Mouse (Mus musculus) limb, embryonic 11.5 days (tissue): ENCODE data around the gene Ctdnep1. TPM values are rescaled to one million over a fixed set of nuclear protein-coding genes. Genes with fewer than 3 reads are reported as not detected.
A peak's percentile ranks its signal among the peaks of the same experiment; 100 is the strongest.

Experiments used
- ATAC-seq: fragments of 200-750 bp; cut with Nextera tagmentation; 2 replicates; pipeline ENCODE4 v1.8.0; 2017; ENCODE audit warnings: low read depth; ENCODE audit not compliant: insufficient number of reproducible peaks, low FRiP score, low TSS enrichment
- DNase-seq: peaks from one replicate; pipeline ENCODE4 v3.0.0-alpha.2; 2015; ENCODE audit warnings: low spot score
- H3K27ac ChIP-seq: fragments of 300-500 bp; sonication (generic); replicated peaks from 2 replicates; pipeline ENCODE4 v1.5.1; 2014; ENCODE audit warnings: low read depth, mild to moderate bottlenecking, low read length
- H3K27me3 ChIP-seq: fragments of 300-500 bp; sonication (generic); 2 replicates; pipeline ENCODE4 v1.6.1; 2014; ENCODE audit warnings: mild to moderate bottlenecking, low read length, mixed read lengths; ENCODE audit not compliant: control insufficient read depth, insufficient read depth
- H3K36me3 ChIP-seq: fragments of 300-500 bp; sonication (generic); 2 replicates; pipeline ENCODE4 v1.6.1; 2014; ENCODE audit warnings: mild to moderate bottlenecking, low read length, moderate library complexity, mixed read lengths; ENCODE audit not compliant: control insufficient read depth, insufficient read depth
- H3K4me1 ChIP-seq: fragments of 300-500 bp; sonication (generic); 2 replicates; pipeline ENCODE4 v1.6.1; 2014; ENCODE audit warnings: low read length, mixed read lengths; ENCODE audit not compliant: control insufficient read depth, insufficient read depth
- H3K4me2 ChIP-seq: fragments of 300-500 bp; sonication (generic); 2 replicates; pipeline ENCODE4 v1.6.1; 2014; ENCODE audit warnings: low read depth, mild to moderate bottlenecking, moderate library complexity; ENCODE audit not compliant: severe bottlenecking
- H3K4me3 ChIP-seq: fragments of 300-500 bp; sonication (generic); 2 replicates; pipeline ENCODE4 v1.5.1; 2014; ENCODE audit warnings: low read depth, low read length
- H3K9ac ChIP-seq: fragments of 300-500 bp; sonication (generic); 2 replicates; pipeline ENCODE4 v1.6.1; 2014; ENCODE audit warnings: mild to moderate bottlenecking, low read length
- H3K9me3 ChIP-seq: fragments of 300-500 bp; sonication (generic); 2 replicates; pipeline ENCODE4 v1.6.1; 2016; ENCODE audit warnings: low read length; ENCODE audit not compliant: control insufficient read depth
- WGBS: fragments of 180-500 bp; shearing (Covaris S2); extraction: QIAGEN DNeasy Blood & Tissue Kit; methylation state at CpG from one replicate; pipeline ENCODE4 v1.1.7; 2014; 5-methylcytosine and 5-hydroxymethylcytosine counted together
- polyA plus RNA-seq: library from polyadenylated mRNA; unstranded; fragments of >200 nt; fragmentation: Nextera tagmentation; extraction: Ambion mirVana; gene quantifications from 2 replicates; pipeline ENCODE4 v1.2.1, GENCODE M21; 2014

The Ctdnep1 gene
- polyA plus RNA-seq, 1 experiment from 2014 or later = 27.6 TPM

DNA sequence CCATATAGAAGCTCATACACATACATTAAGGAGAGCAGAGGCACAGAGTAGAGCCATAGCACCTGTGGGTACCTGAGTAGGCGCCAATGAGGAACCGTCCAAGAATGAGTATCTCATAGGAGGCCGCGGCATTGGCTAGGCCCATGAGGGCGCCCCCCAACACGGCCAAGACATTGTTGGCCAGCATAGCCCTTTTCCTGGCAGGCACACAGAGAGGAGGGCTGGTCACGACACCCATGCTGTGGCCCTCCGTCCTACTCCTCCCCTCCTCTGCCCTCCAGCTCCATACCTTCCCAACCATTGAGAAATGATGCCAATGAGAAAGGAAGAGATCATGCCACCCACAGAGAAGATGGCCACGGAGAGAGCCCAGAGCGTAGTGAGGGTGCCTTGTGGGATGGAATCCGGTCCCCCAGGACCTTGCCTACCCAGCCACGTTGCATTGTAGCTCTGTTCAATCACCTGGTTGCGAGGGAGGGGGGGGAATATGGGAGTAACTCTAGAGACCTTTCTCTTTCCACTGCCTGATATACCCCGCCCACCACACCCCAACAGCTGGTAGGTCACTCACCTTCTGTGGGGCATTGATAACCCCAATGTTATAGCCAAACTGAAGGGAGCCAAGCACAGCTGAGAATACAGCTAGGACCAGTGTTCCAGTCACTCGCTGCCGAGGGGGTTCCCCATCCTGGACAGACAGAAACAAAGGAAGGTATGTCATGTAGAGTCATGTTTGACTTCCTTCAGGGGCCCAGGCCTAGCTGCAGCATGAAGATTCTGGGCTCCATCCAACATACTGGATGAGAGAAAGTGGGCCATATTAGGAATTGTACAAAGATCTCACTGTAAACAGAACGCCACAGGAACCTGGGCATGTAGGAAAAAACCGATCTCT lies 34.7 kb upstream of the Ctdnep1 start:
- no peak overlapping the region for H3K27ac ChIP-seq
- no peak for DNase-seq
- peak overlapping the region; percentile 82; the same call in 1 of the 2 replicates for H3K4me2 ChIP-seq
- no peak overlapping the region for H3K9ac ChIP-seq
- WGBS = 91% methylated on average over 18 of the region's 18 CpGs
- H3K36me3 ChIP-seq = peaks cover 7% of the 10 kb centered on the region; the same call in 1 of the 2 replicates
- no peaks in the 10 kb centered on the region for H3K27me3 ChIP-seq
- H3K4me3 ChIP-seq = peak overlapping the region; percentile 53
- ATAC-seq = no peak
- peaks cover 7% of the 10 kb centered on the region; the same call in 1 of the 2 replicates for H3K4me1 ChIP-seq
- no peaks in the 10 kb centered on the region for H3K9me3 ChIP-seq

- DNase-seq (peak; percentile 78), ATAC-seq (peak; percentile 57)
- no peaks in the 10 kb centered on the region for H3K9me3 ChIP-seq
- H3K4me2 ChIP-seq = peak overlapping the region; percentile 82
- peaks cover 7% of the 10 kb centered on the region; the same call in 1 of the 2 replicates for H3K4me1 ChIP-seq
- H3K36me3 ChIP-seq = peaks cover 7% of the 10 kb centered on the region; the same call in 1 of the 2 replicates
- H3K27ac ChIP-seq = peak overlapping the region; percentile 95
- peak overlapping the region; percentile 53 for H3K4me3 ChIP-seq
- peak overlapping the region; percentile 85 for H3K9ac ChIP-seq
- whole genome bisulfite sequencing = 1% methylated on average over 29 of the region's 29 CpGs
- no peaks in the 10 kb centered on the region for H3K27me3 ChIP-seq
These were observed 33.5 kb upstream of the Ctdnep1 start for GRCm38 (mm10) chr11:69947337-69948065.

DNA sequence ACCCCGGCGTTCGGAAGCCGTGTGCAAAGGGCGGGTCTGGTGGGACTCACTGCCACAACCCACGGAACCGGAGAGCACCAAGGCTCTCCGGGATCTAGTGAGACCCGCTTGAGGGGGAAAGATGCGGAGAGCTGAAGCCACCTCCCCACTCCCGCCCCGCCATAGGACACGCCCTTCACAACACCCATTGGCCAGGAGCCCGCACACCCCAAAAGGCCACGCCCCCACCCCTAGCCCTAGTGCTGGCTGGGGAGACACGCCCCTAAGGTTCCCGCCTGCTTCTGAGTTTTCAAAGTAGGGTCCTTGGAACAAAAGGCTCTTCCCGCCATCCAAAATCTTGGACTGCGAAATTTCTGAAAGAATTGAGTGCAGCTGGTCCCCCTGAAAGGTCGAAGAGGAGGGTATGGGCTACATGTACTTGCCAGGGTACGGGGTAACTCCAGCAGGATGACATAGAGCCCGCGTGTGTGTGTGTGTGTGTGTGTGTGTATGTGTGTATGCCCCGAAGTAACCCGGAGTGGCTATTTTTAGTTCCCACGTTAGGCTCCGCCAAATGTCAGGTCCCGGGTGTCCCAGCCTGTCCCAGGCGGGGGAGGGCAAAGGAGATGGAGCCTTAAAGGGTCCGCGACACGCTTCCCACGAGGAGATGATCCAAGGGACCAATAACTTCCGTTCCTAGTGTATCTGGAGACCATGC lies 32.7 kb upstream of the Ctdnep1 start, which contains the start of gene Slc2a4:
Gene Slc2a4, minus strand, starts transcription at position 123 of the 697 bp plus-strand sequence.
- Histone ChIP-seq H3K27me3 (no peaks in the 10 kb centered on the region), H3K9ac (peak within 1 kb of the TSS; percentile 85), H3K9me3 (no peaks in the 10 kb centered on the region), H3K4me3 (peak within 1 kb of the TSS; percentile 53), H3K4me1 (peaks cover 7% of the 10 kb centered on the region; the same call in 1 of the 2 replicates), H3K36me3 (peaks cover 7% of the 10 kb centered on the region; the same call in 1 of the 2 replicates), H3K4me2 (peak within 1 kb of the TSS; percentile 82), H3K27ac (peak within 1 kb of the TSS; percentile 95)
- under 1% methylated on average over 34 of the region's 34 CpGs for WGBS
- DNase-seq = peak; percentile 99
- ATAC-seq = peak; percentile 94

DNA sequence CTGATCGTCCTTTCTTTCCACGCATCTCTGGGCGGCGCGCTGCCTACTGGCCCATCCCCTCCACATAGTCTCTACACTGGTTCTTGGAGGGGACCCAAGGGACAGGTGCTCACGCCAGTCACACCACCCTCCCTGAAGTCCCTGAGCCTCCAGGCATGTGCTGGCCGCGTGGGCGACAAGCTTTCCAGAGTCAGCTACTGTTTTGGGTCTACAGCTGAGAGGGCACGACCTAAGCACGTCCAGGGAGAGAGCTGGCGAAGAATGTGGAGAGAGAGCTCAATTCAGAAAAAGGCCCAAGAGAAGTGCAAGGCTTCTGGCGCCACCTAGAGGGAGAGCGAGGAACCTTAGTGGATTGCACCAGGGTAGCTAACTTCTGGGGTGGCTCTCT lies 32.2 kb upstream of the Ctdnep1 start:
- Histone ChIP-seq H3K27me3 (no peaks in the 10 kb centered on the region), H3K9me3 (no peaks in the 10 kb centered on the region), H3K4me3 (peak overlapping the region; percentile 53), H3K4me2 (peak overlapping the region; percentile 82), H3K9ac (peak overlapping the region; percentile 85), H3K4me1 (peaks cover 7% of the 10 kb centered on the region; the same call in 1 of the 2 replicates), H3K27ac (peak overlapping the region; percentile 95), H3K36me3 (peaks cover 7% of the 10 kb centered on the region; the same call in 1 of the 2 replicates)
- ATAC-seq = peak; percentile 48
- 0% methylated on average over 14 of the region's 14 CpGs for WGBS
- peak; percentile 98 for DNase-seq

GRCm38 (mm10) chr11:69950807-69951459 lies 30.0 kb upstream of the Ctdnep1 start:
- Histone ChIP-seq H3K36me3 (no peaks in the 10 kb centered on the region), H3K9ac (no peak overlapping the region), H3K4me1 (peaks cover 7% of the 10 kb centered on the region; the same call in 1 of the 2 replicates), H3K4me3 (no peak overlapping the region), H3K27ac (no peak overlapping the region), H3K27me3 (no peaks in the 10 kb centered on the region), H3K9me3 (no peaks in the 10 kb centered on the region), H3K4me2 (no peak overlapping the region)
- ATAC-seq = no peak
- no peak for DNase-seq
- WGBS = 41% methylated on average over 4 of the region's 4 CpGs

- 63% methylated on average over 1 of the region's 1 CpGs for WGBS
- Histone ChIP-seq H3K9me3 (no peaks in the 10 kb centered on the region), H3K9ac (no peak overlapping the region), H3K27me3 (no peaks in the 10 kb centered on the region), H3K36me3 (no peaks in the 10 kb centered on the region), H3K4me3 (no peak overlapping the region), H3K4me2 (no peak overlapping the region), H3K27ac (no peak overlapping the region), H3K4me1 (peaks cover 3% of the 10 kb centered on the region; the same call in 1 of the 2 replicates)
- ATAC-seq (no peak), DNase-seq (no peak)
These were observed 28.7 kb upstream of the Ctdnep1 start for GRCm38 (mm10) chr11:69952274-69952673.

- Histone ChIP-seq H3K4me3 (no peak overlapping the region), H3K4me2 (no peak overlapping the region), H3K36me3 (no peaks in the 10 kb centered on the region), H3K9ac (no peak overlapping the region), H3K9me3 (no peaks in the 10 kb centered on the region), H3K4me1 (no peaks in the 10 kb centered on the region), H3K27ac (no peak overlapping the region), H3K27me3 (no peaks in the 10 kb centered on the region)
- 78% methylated on average over 11 of the region's 11 CpGs for WGBS
- no peak for DNase-seq
- ATAC-seq = no peak
These were observed 27.6 kb upstream of the Ctdnep1 start for GRCm38 (mm10) chr11:69953267-69953915.
